Mouse (Mus musculus): Measurements from ENCODE around the gene Dclre1a. TPM values are rescaled to one million over a fixed set of nuclear protein-coding genes. Genes with fewer than 3 reads are reported as not detected.
A peak's percentile ranks its signal among the peaks of the same experiment; 100 is the strongest.
"Not testable (repeated sequence)": the region's sequence is repeated elsewhere in the genome, so short reads cannot be mapped to it uniquely, and the experiment has no call there.

Gene Dclre1a
- polyA plus RNA-seq, 1 experiment = 9.5 TPM

- peak; percentile 83 for DNase-seq (ENCODE audit: low spot score)
These were observed 409 bp upstream of the Dclre1a start, which contains the start of gene Nhlrc2 for GRCm38 (mm10) chr19:56548230-56549032. Gene Nhlrc2 (plus strand): TSS chr19:56548261.

GRCm38 (mm10) chr19:56546031-56546430 lies 2.0 kb downstream of the Dclre1a start:
- no peak for DNase-seq (ENCODE audit: low spot score)

GRCm38 (mm10) chr19:56544681-56545388 lies 3.2 kb downstream of the Dclre1a start:
- no peak for DNase-seq (ENCODE audit: low spot score)

DNA sequence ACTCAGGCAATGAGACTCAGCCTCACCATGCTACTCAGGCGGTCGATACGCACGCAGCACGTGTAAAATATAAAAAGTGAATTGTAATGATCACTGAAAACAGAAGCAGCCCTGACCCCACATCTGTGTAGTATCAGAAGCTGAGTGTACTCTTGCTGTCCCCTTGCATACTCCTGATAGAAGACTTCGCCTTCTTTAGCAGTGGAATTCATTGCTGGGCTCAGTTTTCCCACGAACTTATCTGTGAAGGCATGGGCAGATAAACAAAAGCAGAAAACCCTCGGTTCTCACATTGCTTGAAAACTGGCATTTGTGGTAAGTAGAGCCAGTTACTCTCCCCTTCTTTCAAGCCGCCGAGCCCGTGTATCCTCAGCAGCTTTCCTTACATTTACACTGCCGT lies 4.7 kb downstream of the Dclre1a start:
- DNase-seq (ENCODE audit: low spot score) = no peak

GRCm38 (mm10) chr19:56535765-56536164 lies 12.3 kb downstream of the Dclre1a start:
- no peak for DNase-seq (ENCODE audit: low spot score)

DNA sequence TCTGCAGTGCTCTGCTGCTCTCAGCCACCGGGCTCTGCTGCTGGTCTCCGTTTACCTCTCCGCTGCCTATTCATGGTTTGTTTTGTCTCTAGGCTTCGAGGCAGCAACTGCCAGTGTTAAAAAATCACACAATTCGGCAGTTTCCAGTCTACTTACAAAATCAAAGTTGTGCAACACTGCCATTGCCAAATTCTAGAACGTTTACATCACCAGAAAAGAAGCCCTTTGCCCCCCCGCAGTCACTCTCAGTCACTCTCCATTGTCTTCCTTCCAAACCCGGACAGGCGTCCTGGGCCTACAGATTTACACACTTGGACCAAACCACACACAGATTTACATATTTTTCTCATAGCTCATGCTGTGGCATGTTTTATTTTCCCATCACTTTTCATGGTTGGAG lies 13.0 kb downstream of the Dclre1a start:
- no peak for DNase-seq (ENCODE audit: low spot score)

- no peak for DNase-seq (ENCODE audit: low spot score)
These were observed 13.7 kb downstream of the Dclre1a start for GRCm38 (mm10) chr19:56534337-56534736.

- no peak for DNase-seq (ENCODE audit: low spot score)
These were observed 14.5 kb downstream of the Dclre1a start for GRCm38 (mm10) chr19:56533291-56534071.

GRCm38 (mm10) chr19:56531251-56531650 lies 16.8 kb downstream of the Dclre1a start:
- DNase-seq (ENCODE audit: low spot score) = no peak

- not testable (repeated sequence) for DNase-seq (ENCODE audit: low spot score)
These were observed 17.5 kb downstream of the Dclre1a start for GRCm38 (mm10) chr19:56530529-56530928.

- not testable (repeated sequence) for DNase-seq (ENCODE audit: low spot score)
These were observed 28.6 kb downstream of the Dclre1a start for GRCm38 (mm10) chr19:56519408-56519807.

GRCm38 (mm10) chr19:56513527-56513926 lies 34.5 kb downstream of the Dclre1a start:
- DNase-seq (ENCODE audit: low spot score) = not testable (repeated sequence)

- not testable (repeated sequence) for DNase-seq (ENCODE audit: low spot score)
These were observed 36.8 kb downstream of the Dclre1a start for GRCm38 (mm10) chr19:56511207-56511606.

DNA sequence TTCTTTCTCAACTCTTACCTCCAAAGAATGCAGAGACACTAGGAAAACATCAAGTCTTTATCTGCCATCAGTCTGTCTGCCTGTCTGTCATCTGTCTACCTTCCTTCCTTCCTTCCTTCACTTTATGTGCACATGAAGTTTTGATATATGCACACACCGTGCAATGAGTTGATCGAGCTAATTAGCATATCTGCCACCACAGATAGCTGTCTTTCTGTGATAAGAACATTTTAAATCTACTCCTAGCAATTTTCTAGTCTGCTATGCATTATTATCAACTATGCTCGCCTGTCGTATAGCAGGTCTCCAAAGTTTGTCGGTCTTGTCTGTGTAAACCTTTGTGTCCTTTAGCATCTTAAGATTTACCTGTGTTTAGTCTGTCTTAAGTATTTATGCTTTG lies 44.5 kb downstream of the Dclre1a start:
- not testable (repeated sequence) for DNase-seq (ENCODE audit: low spot score)

GRCm38 (mm10) chr19:56503069-56503468 lies 45.0 kb downstream of the Dclre1a start:
- not testable (repeated sequence) for DNase-seq (ENCODE audit: low spot score)

- not testable (repeated sequence) for DNase-seq (ENCODE audit: low spot score)
These were observed 53.9 kb downstream of the Dclre1a start for GRCm38 (mm10) chr19:56494157-56494556.

GRCm38 (mm10) chr19:56489601-56490000 lies 58.4 kb downstream of the Dclre1a start:
- no peak for DNase-seq (ENCODE audit: low spot score)

DNA sequence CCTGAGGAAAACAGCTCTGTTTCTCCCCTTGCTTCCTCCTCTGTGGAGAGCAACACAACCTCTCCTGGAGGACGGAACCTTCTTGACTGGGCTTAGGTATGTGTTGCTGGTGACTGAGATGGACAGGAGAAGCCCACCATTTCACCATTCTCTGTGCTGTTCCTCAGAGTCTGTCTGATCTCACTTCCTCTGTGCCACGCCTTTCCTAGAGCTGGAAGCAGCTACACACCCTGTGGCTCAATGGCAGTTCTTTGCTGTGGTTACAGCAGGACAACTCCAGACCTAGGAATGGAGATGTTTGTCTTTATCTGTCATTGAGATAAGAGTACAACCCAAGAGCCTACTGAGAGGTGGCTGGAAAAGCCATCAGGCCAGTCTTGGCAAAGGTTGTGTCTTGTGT lies 60.7 kb downstream of the Dclre1a start:
- no peak for DNase-seq (ENCODE audit: low spot score)

DNA sequence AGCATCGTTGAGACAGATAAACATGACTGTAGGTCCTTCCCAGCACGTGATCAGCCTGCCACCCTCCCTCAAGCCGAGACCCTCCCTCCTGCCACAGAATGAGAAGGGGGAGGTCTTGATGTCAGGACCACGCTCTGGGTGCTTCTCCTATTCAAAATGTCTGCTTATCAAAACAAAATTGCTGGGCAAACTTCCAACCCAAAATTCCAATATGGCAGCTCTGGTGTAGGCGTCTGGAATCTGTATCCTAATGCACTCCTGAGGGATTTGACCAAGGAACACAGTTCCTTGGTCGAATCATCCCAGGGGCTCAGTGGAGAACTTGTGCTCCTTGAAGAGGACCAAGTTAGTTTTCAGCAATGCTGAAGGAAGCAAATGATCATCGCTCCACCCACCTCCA lies 61.1 kb downstream of the Dclre1a start:
- DNase-seq (ENCODE audit: low spot score) = no peak

GRCm38 (mm10) chr19:56485376-56486271 lies 62.4 kb downstream of the Dclre1a start:
- DNase-seq (ENCODE audit: low spot score) = no peak

Measured in urinary bladder, adult 2 months (tissue).